Mouse (Mus musculus) urinary bladder, postnatal 36 days (tissue): Measurements from ENCODE around the gene Mllt1.

Experiments
- DNase-seq, 2 experiments: peaks; one replicate each; pipeline ENCODE4 v3.0.0; 2022; ENCODE audit warnings: low spot score in 2 of 2, mixed read lengths in 1 of 2

The Mllt1 gene

DNA sequence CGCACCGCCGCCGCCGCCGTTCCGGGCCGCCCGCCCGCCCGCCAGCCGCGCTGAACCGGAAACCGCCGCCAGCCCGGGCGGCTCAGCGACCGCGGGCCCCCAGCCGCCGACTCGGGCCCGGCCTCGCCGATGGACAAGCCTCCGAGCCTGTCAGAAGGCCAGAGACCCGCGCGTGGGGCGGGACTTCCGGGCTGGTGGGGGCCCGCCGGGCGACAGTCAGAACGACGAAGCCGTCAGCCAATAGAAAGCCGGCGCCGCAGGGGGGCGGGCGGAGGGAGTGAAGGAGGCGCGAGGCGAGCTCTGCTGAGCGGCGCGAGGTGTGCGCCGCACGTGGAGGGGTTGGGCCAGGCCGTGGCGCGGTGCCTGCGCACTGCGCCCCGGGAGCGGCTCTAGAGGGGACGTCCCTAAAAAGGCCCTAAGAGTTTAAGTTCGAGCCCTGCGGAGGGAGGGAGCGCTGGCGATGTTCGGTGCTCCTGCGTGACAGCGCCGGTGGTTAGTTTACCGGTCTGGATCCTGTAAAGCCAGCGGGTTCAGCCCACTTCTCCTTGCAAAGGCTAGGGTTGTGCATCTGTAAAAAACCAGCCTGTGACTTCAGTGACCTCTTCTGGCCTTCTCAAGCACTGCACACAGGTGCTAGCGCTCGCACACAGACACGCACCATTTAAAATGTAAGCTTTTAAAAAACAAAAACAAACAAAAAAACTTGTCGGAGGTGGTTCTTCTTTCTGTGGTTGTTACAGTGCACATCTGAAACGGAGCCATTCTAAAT is at the start of gene Mllt1:
TSS of gene Mllt1 (minus strand) at position 53 of the 769 bp plus-strand sequence.
- DNase-seq: peak; percentile 99

DNA sequence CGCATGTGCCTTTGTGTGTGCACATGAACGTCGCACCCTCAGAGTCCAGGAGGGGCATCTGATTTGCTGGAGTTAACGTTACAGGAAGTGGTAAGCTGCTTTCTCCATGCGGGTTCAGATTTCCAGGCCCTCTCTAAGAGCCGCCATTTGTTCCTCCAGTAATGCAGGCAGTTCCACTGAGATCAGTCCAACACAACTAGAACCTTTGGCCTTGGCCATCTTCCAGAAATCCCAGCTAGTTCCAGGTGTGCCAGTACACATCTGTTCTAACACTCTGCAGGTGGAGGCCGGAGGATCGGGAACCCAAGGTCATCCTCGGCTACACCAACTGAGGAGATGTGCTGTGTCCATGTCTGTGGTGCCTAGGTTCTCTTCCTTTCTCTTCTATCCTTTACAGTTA is 49.7 kb upstream of the Mllt1 start:
- DNase-seq: no peak

DNA sequence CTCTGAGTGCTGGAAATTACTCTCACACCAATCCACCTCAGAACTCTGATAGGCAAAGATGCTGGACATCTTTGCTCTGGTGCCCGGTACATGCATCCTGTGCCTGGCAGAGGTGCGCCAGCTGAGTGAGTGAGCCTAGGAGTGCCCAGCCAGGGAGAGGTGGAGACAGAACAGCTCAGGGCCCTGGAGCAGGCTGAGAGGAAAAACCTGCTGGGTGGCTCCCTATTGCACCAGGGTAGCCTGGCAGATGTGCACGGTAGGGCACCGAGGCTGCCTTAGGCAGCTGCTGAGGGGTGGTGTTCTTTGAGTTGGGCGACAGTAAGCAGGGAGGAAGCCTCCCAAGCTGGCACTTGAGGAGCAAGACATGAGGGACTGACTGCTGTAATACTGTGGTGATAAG is 46.8 kb upstream of the Mllt1 start, which contains the start of gene Acer1:
TSS of gene Acer1 (minus strand) at position 114 of the 400 bp plus-strand sequence.
- DNase-seq: no peak

DNA sequence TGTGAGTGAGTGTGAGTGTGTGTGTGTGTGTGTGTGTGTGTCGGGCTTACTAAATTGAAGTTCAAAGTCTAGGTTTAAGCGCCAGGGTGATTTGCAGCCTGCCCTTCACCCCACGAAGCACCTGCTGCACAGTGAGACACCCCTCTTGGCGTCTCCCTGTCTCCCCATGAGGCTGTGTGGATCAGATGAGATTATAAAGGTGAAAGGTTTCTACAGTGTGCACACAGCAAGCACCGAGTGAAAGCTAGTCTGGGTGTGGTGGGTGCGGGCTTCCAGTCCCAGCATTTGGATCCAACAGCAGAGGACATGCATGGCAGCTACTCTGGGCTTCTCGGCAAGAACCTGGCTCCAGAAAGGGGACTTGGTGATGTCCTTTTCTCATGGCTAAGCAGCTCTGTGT is 45.8 kb upstream of the Mllt1 start:
- no peak for DNase-seq

DNA sequence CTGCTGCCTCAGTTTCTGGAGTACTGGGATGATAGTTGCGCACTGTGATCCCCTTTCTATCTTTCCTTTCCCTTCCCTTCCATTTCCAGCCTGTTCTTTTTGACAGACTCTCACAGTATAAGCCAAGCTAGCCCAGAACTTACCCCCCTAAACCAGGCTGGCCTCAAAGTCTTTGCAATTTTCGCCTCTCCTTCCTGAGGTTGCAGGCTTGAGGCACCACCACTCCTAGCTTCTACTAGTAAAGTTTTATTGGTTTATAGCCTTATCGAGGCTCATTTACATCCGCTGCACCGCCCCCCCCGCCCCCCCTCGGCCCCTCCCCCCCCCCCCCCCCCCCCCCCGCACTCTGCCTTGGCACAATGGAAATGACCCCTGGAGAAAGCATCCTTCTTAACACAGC is 44.3 kb upstream of the Mllt1 start:
- no peak for DNase-seq

DNA sequence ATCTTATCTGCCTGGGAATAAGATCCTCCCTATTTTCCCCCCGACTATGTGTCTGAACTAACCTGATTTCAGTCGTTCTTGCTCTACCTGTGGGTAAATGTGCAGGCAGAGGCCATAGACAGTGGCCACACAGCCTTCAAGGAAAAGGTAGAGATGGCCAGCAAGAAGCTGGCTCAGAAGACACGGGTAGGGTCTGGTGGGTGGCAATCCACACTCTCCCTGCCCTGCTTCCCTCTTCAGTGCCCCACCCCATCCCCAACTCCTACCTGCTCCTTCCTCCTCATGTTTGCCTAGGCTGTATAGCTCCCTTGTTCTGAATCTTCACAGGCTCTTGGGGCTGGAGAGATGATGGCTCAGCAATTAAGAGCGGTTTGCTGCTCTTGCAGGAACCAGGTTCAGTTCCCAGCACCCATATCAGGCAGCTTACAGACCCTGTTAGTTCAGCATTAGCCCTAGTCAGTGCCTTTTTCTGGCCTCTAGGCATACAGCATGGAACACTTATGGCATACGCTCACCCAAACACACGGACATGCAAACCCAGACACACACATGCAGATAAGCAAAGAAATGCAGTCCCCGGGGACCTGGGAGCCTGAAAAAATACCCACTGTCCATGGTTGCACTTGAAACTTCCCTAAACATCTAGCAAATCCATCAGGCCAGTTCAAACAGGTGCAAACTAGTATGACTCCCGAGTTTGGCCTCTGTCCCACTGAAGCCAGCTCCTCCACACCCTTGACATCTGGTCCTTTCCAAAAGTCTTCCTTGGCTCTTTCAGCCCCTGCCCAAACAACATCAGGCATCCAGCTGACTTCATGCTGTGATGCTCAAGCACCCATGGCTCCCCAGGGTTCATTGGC is 41.5 kb upstream of the Mllt1 start:
- DNase-seq: no peak

DNA sequence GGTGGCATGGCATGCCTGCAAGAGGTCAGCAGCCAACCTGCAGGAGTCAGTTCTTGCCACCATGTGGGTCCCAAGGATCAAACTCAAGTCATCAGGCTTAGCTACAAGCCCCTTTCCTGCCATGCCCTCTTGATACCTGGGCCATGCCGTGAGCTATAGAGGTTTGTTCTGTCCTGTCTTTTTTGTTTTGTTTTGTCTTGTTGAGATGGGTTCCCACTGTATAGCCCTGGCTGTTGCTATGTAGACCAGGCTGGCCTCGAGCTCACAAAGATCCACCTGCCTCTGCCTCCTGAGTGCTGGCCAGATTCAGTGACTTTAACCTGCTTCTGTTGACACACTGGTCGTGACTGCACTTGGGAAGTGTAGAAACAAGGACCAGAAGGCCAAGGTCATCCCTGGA is 40.2 kb upstream of the Mllt1 start:
- no peak for DNase-seq

DNA sequence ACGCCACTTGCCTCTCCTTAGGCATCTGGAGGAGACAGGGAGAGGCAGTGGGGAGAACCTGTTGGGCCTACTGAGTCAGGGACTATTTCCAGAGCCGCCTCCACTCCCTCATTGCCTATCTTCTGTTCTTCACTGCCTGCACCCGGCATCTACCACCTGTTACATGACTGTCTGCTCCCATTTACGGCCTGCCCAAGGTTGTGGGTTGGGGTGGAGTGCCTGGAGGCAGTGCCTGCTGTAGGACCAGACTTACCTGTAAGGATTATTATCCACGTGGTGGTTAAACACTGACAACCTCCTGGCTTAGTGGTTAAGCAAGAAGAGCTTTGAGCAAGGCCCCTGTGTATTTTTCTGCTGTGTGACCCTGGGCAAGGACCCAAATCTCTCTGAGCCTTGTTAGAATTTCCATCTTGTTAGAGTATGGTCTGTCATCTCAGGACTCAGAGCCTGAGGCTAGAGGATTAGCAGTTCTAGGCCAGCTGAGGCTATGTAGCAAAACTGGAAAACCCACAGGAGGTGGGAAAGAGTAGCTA is 39.6 kb upstream of the Mllt1 start:
- DNase-seq: no peak

DNA sequence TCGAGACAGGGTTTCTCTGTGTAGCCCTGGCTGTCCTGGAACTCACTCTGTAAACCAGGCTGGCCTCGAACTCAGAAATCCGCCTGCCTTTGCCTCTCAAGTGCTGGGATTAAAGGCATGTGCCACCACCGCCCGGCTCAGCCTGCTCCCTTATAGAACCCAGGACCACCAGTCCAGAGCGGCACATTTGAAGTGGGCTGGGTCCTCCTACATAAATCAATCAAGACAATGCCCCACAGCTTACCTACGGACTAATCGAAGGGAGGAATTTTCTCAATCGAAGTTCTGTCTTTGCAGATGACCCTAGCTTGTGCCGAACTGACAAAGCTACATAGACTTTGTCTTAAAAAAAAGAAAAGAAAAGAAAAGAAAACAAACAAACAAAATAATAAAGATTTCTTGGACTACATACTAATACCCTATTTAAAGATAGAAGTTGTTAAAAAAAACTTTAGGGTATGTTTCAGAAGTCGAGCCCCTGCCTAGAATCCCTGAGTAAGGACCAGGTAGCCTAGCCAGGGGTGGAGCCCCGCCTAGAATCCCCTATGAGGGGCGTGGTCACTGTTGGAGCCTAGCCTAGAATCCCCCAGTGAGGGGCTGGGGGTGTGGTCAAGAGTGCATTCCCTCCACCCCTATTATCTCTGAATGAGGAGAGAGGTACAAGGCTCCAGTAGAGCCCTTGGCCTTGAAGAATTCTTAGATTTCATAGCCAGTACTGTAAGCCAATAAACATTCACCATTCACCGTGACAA is 38.9 kb upstream of the Mllt1 start:
- no peak for DNase-seq

DNA sequence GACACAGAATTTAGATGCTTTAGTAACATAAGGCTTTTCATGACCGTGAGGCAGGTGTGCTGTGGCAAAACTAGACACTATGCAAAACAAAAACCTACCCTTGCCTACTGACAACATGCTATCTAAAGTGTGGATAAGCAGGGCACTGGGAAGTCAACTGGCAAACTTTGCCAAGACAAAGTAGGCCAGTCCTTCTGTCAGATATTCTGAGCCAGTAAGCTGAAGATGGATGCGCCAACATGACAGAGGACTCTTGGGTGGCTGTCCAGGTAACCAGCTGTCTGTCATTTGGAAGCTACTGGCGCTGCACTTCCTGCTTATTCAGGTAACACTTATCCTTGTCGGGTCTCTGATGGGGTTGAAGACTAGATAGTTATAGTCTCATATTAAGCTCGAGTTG is 34.9 kb upstream of the Mllt1 start:
- no peak for DNase-seq

DNA sequence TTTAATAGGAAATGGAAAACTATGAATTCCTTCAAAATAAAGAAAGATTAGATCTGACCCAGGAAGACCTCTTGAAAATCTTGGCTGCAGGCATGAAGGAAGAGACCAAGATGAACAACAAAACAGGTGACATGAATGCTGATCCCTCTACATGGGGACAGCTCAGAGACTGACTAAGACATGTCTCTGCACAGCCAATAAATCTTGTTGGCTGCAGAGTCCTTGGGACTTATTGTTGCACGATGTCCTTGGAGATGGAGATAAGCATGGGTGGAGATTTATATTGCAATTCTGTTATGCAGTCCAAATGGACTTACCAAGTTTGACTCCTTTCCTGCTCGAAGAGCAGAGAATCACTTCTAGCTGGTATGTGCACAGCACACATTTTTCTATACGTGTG is 34.1 kb upstream of the Mllt1 start:
- DNase-seq: no peak

DNA sequence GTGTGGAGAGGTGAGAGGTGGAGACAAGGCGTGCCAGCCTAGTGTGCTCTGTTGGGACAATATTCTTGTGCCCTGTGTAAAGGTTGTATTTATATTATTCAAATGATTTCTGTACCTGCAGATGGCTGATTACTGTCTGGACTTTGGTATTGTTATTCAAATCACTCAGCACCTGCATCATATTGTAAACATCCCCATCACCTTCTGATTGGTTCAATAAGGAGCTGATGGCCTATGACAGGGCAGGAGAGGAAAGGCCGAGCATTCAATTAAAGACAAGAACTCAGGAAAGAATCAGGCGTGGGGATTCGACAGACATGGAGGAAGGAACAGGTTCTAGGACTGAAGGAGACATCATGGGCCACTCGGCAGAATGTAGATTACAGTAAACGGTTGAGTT is 28.4 kb upstream of the Mllt1 start:
- DNase-seq: no peak

DNA sequence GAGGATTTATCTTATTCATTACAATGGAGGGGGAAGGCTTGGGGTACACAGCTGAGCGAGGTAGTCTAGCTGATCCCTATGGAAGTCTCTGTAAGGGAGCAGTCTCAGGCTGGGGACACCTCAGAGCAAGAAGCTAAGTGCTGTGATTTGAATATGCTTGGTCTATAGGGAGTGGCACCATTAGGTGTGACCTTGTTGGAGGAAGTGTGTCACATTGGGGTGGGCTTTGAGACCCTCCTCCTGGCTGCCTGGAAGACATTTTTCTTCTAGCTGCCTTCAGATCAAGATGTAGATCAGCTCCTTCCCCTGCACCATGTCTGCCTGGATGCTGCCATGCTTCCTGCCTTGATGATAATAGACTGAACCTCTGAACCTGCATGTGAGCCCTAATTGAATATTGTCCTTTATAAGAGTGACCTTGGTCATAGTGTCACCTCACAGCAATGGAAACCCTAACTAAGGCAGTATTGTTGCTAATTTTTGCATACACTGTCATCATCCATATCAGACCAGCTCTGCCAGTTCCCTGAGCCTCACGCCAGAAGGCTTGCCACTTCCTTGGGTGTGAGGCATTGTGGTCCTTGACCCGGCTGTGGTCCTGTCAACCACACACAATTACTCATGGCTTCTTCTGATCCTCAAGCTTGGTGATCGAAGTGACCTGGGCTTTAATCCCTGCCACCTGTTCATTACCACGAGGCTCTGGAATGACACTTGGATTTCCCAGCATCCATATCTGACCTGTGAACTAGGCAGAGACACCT is 27.6 kb upstream of the Mllt1 start:
- DNase-seq: no peak

DNA sequence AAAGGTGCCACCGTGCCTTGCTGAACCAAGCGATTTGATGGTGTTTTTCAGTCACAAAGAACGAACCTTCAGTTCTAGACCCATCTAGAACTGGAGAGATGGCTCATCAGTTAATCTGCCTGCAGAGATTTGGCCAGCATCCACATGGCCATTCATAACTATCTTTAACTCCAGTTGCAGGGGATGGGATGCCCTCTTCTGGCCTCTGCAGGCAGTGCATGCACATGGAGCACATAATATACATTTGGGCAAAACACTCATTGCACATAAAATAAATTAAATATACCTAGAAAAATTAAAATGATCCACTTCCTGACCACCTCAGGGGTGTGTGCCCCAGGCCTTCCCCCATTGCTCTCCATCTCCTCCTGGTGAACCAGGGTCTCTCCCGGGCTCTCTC is 26.7 kb upstream of the Mllt1 start:
- DNase-seq: no peak

DNA sequence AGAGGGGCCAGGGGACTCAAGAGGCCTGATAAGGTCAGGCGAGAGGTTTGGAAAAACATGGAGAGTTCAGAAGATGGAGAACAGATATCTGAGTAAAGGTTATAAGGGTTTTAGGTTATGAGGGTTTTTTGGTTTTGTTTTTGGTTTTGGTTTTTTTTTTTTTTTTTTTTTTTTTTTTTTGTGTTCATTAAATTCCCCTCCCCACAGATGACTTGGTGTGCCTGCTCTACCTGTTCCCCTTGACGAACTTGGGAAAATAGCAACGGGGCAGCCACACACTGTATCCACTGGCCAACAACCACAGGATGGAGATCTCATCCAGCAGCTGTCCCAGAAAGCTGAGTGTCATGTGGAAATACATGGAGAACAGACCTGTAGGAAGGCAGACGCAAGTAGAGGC is 23.5 kb upstream of the Mllt1 start:
- DNase-seq: no peak

DNA sequence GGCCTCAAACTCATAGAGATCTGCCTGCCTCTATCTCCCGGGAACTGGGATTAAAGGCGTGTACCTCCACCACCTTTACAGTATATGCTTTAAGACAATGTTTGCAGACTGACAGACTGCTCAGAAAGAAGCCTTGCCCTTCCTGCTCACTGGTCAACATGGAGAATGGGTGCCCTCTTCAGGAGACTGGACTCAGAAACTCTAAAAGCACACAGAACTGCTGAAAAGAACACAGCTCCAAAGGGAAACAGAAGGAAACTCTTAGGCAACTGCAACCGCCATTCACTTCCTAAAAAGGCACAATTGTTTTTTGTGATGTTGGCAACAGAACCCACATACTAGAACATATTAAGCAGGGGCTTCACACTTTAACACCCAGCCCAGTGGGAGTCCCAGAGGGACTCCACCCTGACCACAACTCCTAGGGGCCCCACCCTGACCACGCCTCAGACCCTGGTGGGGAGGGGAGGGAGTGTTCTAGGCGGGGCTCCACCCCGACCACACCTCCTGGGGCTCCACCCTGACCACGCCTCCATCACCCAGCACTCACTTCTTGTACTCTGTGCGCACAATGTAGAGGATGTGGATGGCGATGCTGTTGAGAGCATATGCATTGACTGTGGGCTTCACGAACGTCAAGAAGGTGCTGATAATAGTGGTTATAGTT is 22.7 kb upstream of the Mllt1 start:
- no peak for DNase-seq

DNA sequence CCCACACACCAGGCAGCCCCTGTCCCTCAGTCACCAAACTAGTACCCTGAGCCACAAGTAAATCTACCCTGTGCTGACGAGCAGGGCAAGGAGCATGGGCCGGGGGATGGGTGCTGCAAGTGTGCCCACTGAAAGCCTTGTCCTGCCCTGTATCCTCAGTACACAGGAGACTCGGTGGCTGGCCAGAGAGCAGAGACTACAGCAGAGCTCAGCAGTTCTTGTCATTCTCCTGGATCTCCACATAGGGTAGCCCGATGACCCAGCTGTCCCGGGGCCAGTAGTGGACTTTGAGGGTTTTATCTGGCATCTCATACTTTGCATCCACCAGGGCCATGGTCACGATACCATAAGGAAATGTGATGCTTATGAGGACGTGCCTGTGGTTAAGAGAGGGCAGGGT is 19.7 kb upstream of the Mllt1 start:
- no peak for DNase-seq

DNA sequence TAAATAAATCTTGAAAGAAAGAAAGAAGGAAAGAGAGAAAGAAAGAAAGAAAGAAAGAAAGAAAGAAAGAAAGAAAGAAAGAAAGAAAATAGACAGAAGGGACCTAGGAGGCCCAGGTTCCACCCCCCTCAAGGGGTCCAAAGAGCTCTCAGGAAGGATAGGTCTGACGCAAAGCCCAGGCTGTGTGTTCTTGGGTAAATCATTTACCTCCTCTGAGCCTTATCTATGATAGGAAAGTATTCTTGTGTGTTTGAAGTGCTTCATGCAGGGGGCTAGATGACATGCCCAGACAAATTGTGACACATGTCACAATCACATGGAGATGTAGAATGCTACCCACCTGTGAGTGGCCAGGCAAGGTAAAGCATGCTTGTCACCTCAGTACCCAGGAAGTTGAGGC is 17.4 kb upstream of the Mllt1 start:
- DNase-seq: no peak

DNA sequence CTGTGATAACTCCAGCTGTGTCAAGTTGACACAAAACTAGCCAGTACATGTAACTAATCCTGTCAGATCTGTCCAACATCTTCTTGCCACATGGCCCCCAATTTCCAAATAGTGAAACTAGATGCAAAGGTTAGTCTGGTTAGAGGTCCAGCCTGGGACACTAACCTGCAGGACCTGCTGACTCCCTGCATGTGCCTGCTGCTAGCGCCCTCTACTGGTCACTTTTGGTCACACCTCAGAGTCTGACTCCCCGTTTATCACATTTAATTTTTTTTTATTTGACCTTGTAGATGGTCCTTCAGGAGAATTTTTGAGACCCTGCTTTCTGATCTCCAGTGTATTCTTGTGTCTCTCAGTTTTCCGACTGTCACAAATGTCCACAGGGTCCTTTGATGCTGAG is 15.7 kb upstream of the Mllt1 start:
- peak; percentile 52 to 67 for DNase-seq

DNA sequence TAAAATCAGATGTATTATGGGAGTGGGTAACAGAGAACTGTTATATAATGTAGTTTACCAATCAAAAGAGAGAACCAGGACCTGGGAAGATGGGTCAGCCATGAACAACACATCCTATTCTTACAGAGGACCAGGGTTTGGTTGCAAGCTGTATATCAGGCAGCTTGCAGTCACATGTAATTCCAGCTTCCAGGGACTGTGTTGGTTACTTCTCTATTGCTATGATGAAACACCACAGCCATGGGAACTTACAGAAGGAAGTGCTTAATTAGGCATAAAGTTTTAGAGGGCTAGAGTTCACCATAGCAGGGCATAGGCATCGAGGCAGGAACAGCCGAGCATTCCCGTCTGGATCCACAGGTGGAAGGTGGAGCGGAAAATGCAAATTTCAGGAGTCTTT is 3.5 kb upstream of the Mllt1 start:
- no peak for DNase-seq

DNA sequence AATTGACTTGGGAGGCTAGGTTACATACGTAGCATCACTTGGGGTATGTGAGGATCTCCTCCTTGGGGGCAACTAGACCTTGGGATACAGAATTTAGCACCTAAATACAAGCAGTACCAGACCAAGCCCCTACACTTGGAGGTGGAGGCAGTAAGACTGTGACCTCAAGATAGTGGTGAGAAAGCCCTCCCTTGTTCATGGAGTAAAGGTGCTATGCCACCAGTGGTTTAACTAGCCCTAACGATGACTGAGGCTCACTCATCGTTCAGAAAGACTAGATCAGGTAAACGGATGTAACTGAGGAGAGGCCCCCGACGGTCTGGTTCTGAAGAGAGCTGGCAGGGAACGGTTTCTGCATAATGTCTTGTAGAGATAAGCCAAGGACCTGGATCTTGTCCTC is 1.5 kb upstream of the Mllt1 start:
- no peak for DNase-seq
